8 mouse cellular contexts compared by ENCODE assay signal in genomic region chr5:142929400-142929752, GRCm38 (mm10). TPM values are rescaled to one million over a fixed set of nuclear protein-coding genes. Genes with fewer than 3 reads are reported as not detected.
DNase-seq lines count a peak whose midpoint lies in the region; ATAC-seq and TF ChIP-seq lines count a peak whose summit lies in the region.

No protein-coding gene starts in this region.

- H3K36me3 ChIP-seq in thymus, adult 2 months (ENCODE audit: control insufficient read depth, insufficient read depth, low read length), result no peaks in the 10 kb centered on the region
- no peaks in the 10 kb centered on the region for H3K36me3 ChIP-seq in liver, embryonic 12.5 days

- H3K9me3 ChIP-seq in liver, embryonic 12.5 days (replicated peaks), result no peaks in the 10 kb centered on the region

- peak overlapping the region; percentile 87 for H3K27ac ChIP-seq in thymus, adult 2 months (ENCODE audit: control insufficient read depth, insufficient read depth, low read length)
- H3K27ac ChIP-seq in liver, embryonic 12.5 days, result peak overlapping the region; percentile 84

- peak overlapping the region; percentile 76 for H3K9ac ChIP-seq in liver, embryonic 12.5 days

- TF ChIP-seq CTCF in thymus, adult 2 months (IDR thresholded peaks at IDR 0.05; ENCODE audit: borderline replicate concordance, control insufficient read depth, extremely low read depth, insufficient read depth, low read length, poor library complexity), result no peak

- 9% methylated on average over 4 of the region's 4 CpGs for WGBS in thymus, adult 2 months
- 19% methylated on average over 4 of the region's 4 CpGs for WGBS in liver, embryonic 12.5 days (ENCODE audit: insufficient replicate concordance)

- no peaks in the 10 kb centered on the region for H3K27me3 ChIP-seq in thymus, adult 2 months (ENCODE audit: control insufficient read depth, insufficient read depth, low read length)
- no peaks in the 10 kb centered on the region for H3K27me3 ChIP-seq in liver, embryonic 12.5 days (replicated peaks)

- TF ChIP-seq POLR2A in thymus, adult 2 months (IDR thresholded peaks at IDR 0.05; ENCODE audit: control insufficient read depth, extremely low read depth, insufficient read depth, low read length, poor library complexity), result no peak

- peak; percentile 51 for DNase-seq in embryo, embryonic 10 days (ENCODE audit: low spot score)
- no peak for DNase-seq in embryo, embryonic 11 days
- no peak for DNase-seq in thymus, adult 2 months
- DNase-seq in thymus, postnatal 4 days, result no peak
- DNase-seq in thymus, postnatal 10 days (ENCODE audit: low spot score in 2 of 2), result no peak
- DNase-seq in right cerebral cortex, postnatal 25 days, result no peak

- H3K4me1 ChIP-seq in thymus, adult 2 months (replicated peaks; ENCODE audit: control insufficient read depth, insufficient read depth, low read length), result peaks cover 51% of the 10 kb centered on the region
- peaks cover 80% of the 10 kb centered on the region for H3K4me1 ChIP-seq in liver, embryonic 12.5 days

- peak overlapping the region; percentile 76 for H3K4me2 ChIP-seq in liver, embryonic 12.5 days

- no peak for ATAC-seq in liver, embryonic 12.5 days
- ATAC-seq in megakaryocyte-erythroid progenitor cell, adult 5-6 weeks (replicated peaks; ENCODE audit: low FRiP score, low TSS enrichment, poor library complexity, severe bottlenecking), result no peak

- peak overlapping the region; percentile 61 for H3K4me3 ChIP-seq in thymus, adult 2 months (ENCODE audit: control insufficient read depth, insufficient read depth, low read length)
- peak overlapping the region; percentile 62 for H3K4me3 ChIP-seq in liver, embryonic 12.5 days

RNA-seq across cellular contexts. Expression of gene Actb, which starts 22.8 kb away (rescaled TPM):
- polyA plus RNA-seq in thymus, adult 2 months (2012; rRNA removed), result 6,903 and 9,637 TPM in 2 replicates
- polyA plus RNA-seq in liver, embryonic 12.5 days (2016; fragmentation: Nextera tagmentation; extraction: Ambion mirVana), result 7,775 and 7,997 TPM in 2 replicates
- 1,959 and 3,523 TPM in 2 replicates for total RNA-seq in megakaryocyte-erythroid progenitor cell, adult 5-6 weeks (2014; fragmentation: Nextera tagmentation)
- total RNA-seq in megakaryocyte-erythroid progenitor cell, adult 5-6 weeks (2017), result 1,717 and 2,932 TPM in 2 replicates

RNA-seq across cellular contexts. Expression of gene Fscn1, which starts 30.8 kb away (rescaled TPM):
- polyA plus RNA-seq in thymus, adult 2 months (2012; rRNA removed), result 148 and 157 TPM in 2 replicates
- polyA plus RNA-seq in liver, embryonic 12.5 days (2016; fragmentation: Nextera tagmentation; extraction: Ambion mirVana), result 69.1 and 69.4 TPM in 2 replicates
- 0.17 TPM in 1 of 2 replicates, not detected in the other for total RNA-seq in megakaryocyte-erythroid progenitor cell, adult 5-6 weeks (2014; fragmentation: Nextera tagmentation)
- 0.11 TPM in 1 of 2 replicates, not detected in the other for total RNA-seq in megakaryocyte-erythroid progenitor cell, adult 5-6 weeks (2017)

RNA-seq across cellular contexts. Expression of gene Fbxl18, which starts 34.2 kb away (rescaled TPM):
- polyA plus RNA-seq in thymus, adult 2 months (2012; rRNA removed), result 25.8 and 29.9 TPM in 2 replicates
- 5.8 and 6.1 TPM in 2 replicates for polyA plus RNA-seq in liver, embryonic 12.5 days (2016; fragmentation: Nextera tagmentation; extraction: Ambion mirVana)
- total RNA-seq in megakaryocyte-erythroid progenitor cell, adult 5-6 weeks (2014; fragmentation: Nextera tagmentation), result 7.7 and 7.8 TPM in 2 replicates
- total RNA-seq in megakaryocyte-erythroid progenitor cell, adult 5-6 weeks (2017), result 1.4 and 3.9 TPM in 2 replicates
